Mouse (Mus musculus) stomach, postnatal 0 days (tissue): Measurements from ENCODE around the gene Krt12. TPM values are rescaled to one million over a fixed set of nuclear protein-coding genes. Genes with fewer than 3 reads are reported as not detected.

Experiments used
- ATAC-seq: fragments of 200-750 bp; cut with Nextera tagmentation; 2 replicates; pipeline ENCODE4 v1.8.0; 2017; ENCODE audit not compliant: low FRiP score, low TSS enrichment
- DNase-seq: peaks from one replicate; pipeline ENCODE4 v3.0.0-alpha.2; 2016; ENCODE audit warnings: low spot score
- H3K27ac ChIP-seq: fragments of 300-500 bp; sonication (generic); replicated peaks from 2 replicates; pipeline ENCODE4 v1.5.1; 2014; ENCODE audit warnings: mild to moderate bottlenecking, control low read depth
- H3K27me3 ChIP-seq: fragments of 300-500 bp; sonication (generic); 2 replicates; pipeline ENCODE4 v1.6.1; 2014; ENCODE audit warnings: low read length; ENCODE audit not compliant: control insufficient read depth, insufficient read depth
- H3K36me3 ChIP-seq: fragments of 300-500 bp; sonication (generic); 2 replicates; pipeline ENCODE4 v1.6.1; 2014; ENCODE audit warnings: low read length, mixed read lengths; ENCODE audit not compliant: control insufficient read depth, insufficient read depth
- H3K4me1 ChIP-seq: fragments of 300-500 bp; sonication (generic); replicated peaks from 2 replicates; pipeline ENCODE4 v1.6.1; 2014; ENCODE audit warnings: antibody characterized with exemption; ENCODE audit not compliant: control insufficient read depth, insufficient read depth
- H3K4me2 ChIP-seq: fragments of 300-500 bp; sonication (generic); replicated peaks from 2 replicates; pipeline ENCODE4 v1.6.1; 2014; ENCODE audit warnings: low read depth, mild to moderate bottlenecking, control low read depth, moderate library complexity
- H3K4me3 ChIP-seq: fragments of 300-500 bp; sonication (generic); 2 replicates; pipeline ENCODE4 v1.5.1; 2014; ENCODE audit warnings: low read depth, low read length, control low read depth
- H3K9ac ChIP-seq: fragments of 300-500 bp; sonication (generic); 2 replicates; pipeline ENCODE4 v1.6.1; 2014; ENCODE audit warnings: mild to moderate bottlenecking, low read length, control low read depth, mixed read lengths
- H3K9me3 ChIP-seq: fragments of 300-500 bp; sonication (generic); 2 replicates; pipeline ENCODE4 v1.6.1; 2016; ENCODE audit warnings: low read length; ENCODE audit not compliant: control insufficient read depth
- CTCF ChIP-seq: IDR thresholded peaks from 2 replicates; pipeline ENCODE4 v1.5.1; 2016; ENCODE audit warnings: antibody characterized with exemption, low read depth, mild to moderate bottlenecking, moderate library complexity
- EP300 ChIP-seq: optimal IDR thresholded peaks from 2 replicates; pipeline ENCODE3; 2016; ENCODE audit warnings: antibody characterized with exemption
- WGBS: fragments of 180-500 bp; shearing (Covaris S2); extraction: QIAGEN DNeasy Blood & Tissue Kit; methylation state at CpG from one replicate; pipeline ENCODE4 v1.1.7; 2014; 5-methylcytosine and 5-hydroxymethylcytosine counted together
- polyA plus RNA-seq: library from polyadenylated mRNA; unstranded; fragments of >200 nt; fragmentation: Nextera tagmentation; extraction: Ambion mirVana; gene quantifications from 2 replicates; pipeline ENCODE4 v1.2.1, GENCODE M21; 2015

The Krt12 gene
- polyA plus RNA-seq, 1 experiment from 2014 or later = 0.21 TPM

DNA sequence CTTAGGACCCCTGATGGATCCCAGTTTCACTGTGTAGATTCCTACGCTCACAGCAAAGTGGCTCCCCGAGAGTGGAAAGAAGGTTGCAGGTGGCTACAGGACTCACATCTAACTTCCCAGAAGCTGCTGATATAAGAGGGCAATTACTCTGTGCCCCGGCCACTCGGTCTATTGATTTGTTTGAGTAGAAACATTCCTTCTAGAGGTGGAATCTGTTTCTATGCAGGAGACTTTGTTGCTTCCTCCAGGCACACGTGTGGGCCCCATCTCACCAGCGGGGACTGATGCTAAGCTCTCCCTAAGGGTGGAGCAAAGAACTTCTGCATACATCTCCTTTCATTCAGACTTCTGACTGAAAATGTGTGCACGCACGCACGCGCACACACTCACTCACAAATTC lies 17.4 kb upstream of the Krt12 start:
- Histone ChIP-seq H3K9ac (no peak overlapping the region), H3K27ac (no peak overlapping the region), H3K36me3 (no peaks in the 10 kb centered on the region), H3K9me3 (no peaks in the 10 kb centered on the region), H3K4me3 (no peak overlapping the region), H3K27me3 (no peaks in the 10 kb centered on the region), H3K4me1 (no peaks in the 10 kb centered on the region), H3K4me2 (no peak overlapping the region)
- TF ChIP-seq EP300 (no peak), CTCF (no peak)
- WGBS = 38% methylated on average over 10 of the region's 10 CpGs
- ATAC-seq (0 out of 2 replicates have a peak, but pooled peaks have one; percentile 53), DNase-seq (peak; percentile 38)

- ATAC-seq (peak; percentile 77), DNase-seq (peak; percentile 42)
- Histone ChIP-seq H3K9me3 (no peaks in the 10 kb centered on the region), H3K27me3 (no peaks in the 10 kb centered on the region), H3K4me1 (no peaks in the 10 kb centered on the region), H3K36me3 (no peaks in the 10 kb centered on the region), H3K9ac (peak within 1 kb of the TSS; percentile 35; the same call in 1 of the 2 replicates), H3K27ac (no peak within 1 kb of the TSS), H3K4me3 (no peak within 1 kb of the TSS), H3K4me2 (peak within 1 kb of the TSS; percentile 11)
- TF ChIP-seq EP300 (no peak), CTCF (no peak)
- 22% methylated on average over 10 of the region's 10 CpGs for WGBS
Observed at GRCm38 (mm10) chr11:99437972-99438371, 15.9 kb upstream of the Krt12 start, which contains the start of gene Krt20. Gene Krt20 (minus strand): TSS chr11:99438150.

GRCm38 (mm10) chr11:99436625-99437024 lies 14.6 kb upstream of the Krt12 start:
- Histone ChIP-seq H3K36me3 (no peaks in the 10 kb centered on the region), H3K9me3 (no peaks in the 10 kb centered on the region), H3K27ac (no peak overlapping the region; the same call in 1 of the 2 replicates), H3K27me3 (no peaks in the 10 kb centered on the region), H3K4me1 (no peaks in the 10 kb centered on the region), H3K9ac (no peak overlapping the region), H3K4me3 (no peak overlapping the region), H3K4me2 (no peak overlapping the region)
- WGBS = 56% methylated on average over 4 of the region's 4 CpGs
- ATAC-seq (no peak), DNase-seq (no peak)
- TF ChIP-seq EP300 (no peak), CTCF (no peak)

- H3K27ac ChIP-seq = no peak overlapping the region
- H3K36me3 ChIP-seq = no peaks in the 10 kb centered on the region
- ATAC-seq (no peak), DNase-seq (peak; percentile 63)
- 53% methylated on average over 12 of the region's 12 CpGs for WGBS
- no peak overlapping the region for H3K4me2 ChIP-seq
- H3K4me3 ChIP-seq = no peak overlapping the region
- H3K4me1 ChIP-seq = no peaks in the 10 kb centered on the region
- no peaks in the 10 kb centered on the region for H3K9me3 ChIP-seq
- H3K27me3 ChIP-seq = no peaks in the 10 kb centered on the region
- no peak overlapping the region for H3K9ac ChIP-seq
- peak; percentile 51 for TF ChIP-seq CTCF
- no peak for TF ChIP-seq EP300
Observed at GRCm38 (mm10) chr11:99430670-99431069, 8.6 kb upstream of the Krt12 start.

DNA sequence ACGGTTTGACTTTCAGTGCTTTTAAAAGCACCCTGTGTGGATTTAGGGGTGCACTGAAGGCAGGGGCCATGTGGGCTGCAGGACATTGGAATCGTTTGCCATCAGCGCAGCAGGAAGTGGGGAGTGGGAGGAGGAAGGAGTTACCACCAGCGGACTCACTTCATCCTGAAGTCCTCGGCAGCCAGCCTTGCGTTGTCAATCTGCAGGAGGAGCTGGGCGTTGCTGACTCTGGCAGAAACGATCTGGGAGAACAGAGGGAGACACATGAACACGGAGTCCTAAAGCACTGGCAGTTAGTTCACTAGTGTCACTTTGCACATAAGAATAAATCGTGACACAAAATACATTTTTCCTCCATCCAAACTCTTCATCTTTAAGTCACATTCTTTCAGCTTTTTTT lies 1.5 kb downstream of the Krt12 start:
- no peak overlapping the region for H3K4me3 ChIP-seq

GRCm38 (mm10) chr11:99417819-99418218 lies 4.2 kb downstream of the Krt12 start:
- no peaks in the 10 kb centered on the region for H3K9me3 ChIP-seq
- TF ChIP-seq EP300 = no peak
- no peak for TF ChIP-seq CTCF
- no peak overlapping the region for H3K4me2 ChIP-seq
- no peak overlapping the region for H3K4me3 ChIP-seq
- 65% methylated on average over 16 of the region's 16 CpGs for WGBS
- no peaks in the 10 kb centered on the region for H3K4me1 ChIP-seq
- no peak for ATAC-seq
- no peaks in the 10 kb centered on the region for H3K36me3 ChIP-seq
- no peak for DNase-seq
- no peak overlapping the region for H3K9ac ChIP-seq
- H3K27ac ChIP-seq = no peak overlapping the region
- no peaks in the 10 kb centered on the region for H3K27me3 ChIP-seq

More for the DNA sequence above, 1.5 kb downstream of the Krt12 start:
- H3K27ac ChIP-seq = no peak overlapping the region
- H3K4me1 ChIP-seq = no peaks in the 10 kb centered on the region
- 31% methylated on average over 10 of the region's 10 CpGs for WGBS
- DNase-seq (no peak), ATAC-seq (no peak)
- no peaks in the 10 kb centered on the region for H3K36me3 ChIP-seq
- no peak overlapping the region for H3K9ac ChIP-seq
- H3K9me3 ChIP-seq = no peaks in the 10 kb centered on the region
- TF ChIP-seq CTCF = no peak
- no peak for TF ChIP-seq EP300
- H3K27me3 ChIP-seq = no peaks in the 10 kb centered on the region
- peak overlapping the region; percentile 11; the same call in 1 of the 2 replicates for H3K4me2 ChIP-seq
